Mouse (Mus musculus) cerebellum, adult 18-20 months (tissue): ENCODE measurements at regions not wholly inside any gene's neighbourhood (a gene's known extent, or its start where the extent isn't known, plus 50 kb on each side); places are given as distances from the start of the nearest gene placed in this dataset.

Experiments
- DNase-seq, 2 experiments: peaks; one replicate each; pipeline ENCODE4 v3.0.0; 2021

DNA sequence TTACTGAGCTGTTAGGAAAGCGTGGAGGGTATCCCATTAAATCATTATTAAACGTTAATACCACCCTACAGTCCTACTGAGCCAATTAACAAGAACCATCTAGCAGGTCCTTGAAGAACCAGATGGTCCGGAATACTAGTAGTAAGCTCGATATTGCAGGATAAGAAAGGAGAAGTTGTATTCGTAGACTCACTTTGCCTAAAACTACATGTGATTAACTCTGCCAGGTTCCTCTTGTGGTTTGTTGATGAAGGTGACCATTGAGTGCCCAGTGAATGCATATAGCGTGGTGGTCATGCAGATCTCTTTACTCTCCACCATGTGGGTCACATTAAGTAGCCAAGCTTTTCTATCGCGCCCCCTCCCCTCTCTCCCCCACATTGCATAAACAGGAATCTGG is 435.0 kb downstream of the Adgrl2 start:
- DNase-seq: no peak

DNA sequence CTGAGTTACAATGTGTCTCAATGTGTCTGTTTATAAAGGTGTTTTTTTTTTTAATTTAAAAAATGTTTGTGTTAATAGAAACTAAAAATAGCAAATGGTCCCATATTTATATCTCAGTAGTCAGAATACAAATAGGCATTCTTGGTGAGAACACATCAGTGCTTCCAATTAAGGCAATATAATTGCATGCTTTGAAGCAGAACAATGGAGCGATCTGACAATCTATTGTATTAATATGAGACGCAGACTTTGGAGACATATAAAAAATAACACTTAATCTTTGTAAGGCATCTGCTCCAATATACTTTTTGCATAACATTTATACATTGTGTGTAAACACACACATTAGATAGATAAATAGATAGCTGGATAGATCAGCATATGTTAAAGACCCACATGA is 439.6 kb downstream of the Adgrl2 start:
- no peak for DNase-seq

DNA sequence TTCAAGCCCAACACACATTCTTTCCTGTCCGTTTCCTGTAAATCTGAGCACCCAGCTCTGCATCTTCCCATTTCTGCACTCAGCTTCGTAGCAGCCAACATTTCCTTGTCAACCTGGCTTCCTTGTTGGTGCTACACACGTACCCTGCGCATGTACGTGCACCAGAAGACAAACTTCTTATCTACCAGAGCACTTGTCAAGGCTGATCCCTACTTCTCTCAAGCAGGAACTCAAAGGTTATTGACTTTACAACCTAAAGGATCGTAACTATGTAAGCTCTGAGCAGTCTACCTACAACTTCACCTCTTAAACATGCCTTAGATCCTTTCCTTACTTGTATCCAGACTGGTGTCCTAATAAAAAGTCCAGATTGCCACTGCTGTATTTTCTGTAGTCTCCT is 445.4 kb downstream of the Adgrl2 start:
- no peak for DNase-seq

DNA sequence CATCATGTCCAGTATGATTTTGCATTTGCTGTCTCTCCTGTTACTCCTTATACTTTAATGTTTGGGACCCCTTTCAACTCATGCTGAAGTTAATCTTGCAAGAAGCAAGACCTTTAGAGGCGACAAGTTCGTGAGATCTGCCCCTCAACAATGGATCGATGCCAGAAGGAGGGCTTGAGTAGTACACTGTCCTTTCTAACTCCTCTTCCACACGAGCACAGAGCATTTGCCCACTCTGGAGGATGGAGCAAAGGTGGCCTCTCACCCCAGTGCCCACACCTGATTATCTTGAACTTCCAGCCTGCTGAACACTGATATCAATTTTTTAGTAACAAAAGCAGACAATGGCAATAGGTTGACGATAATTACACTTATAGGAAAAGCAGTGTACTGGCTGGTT is 448.1 kb downstream of the Adgrl2 start:
- DNase-seq: no peak

DNA sequence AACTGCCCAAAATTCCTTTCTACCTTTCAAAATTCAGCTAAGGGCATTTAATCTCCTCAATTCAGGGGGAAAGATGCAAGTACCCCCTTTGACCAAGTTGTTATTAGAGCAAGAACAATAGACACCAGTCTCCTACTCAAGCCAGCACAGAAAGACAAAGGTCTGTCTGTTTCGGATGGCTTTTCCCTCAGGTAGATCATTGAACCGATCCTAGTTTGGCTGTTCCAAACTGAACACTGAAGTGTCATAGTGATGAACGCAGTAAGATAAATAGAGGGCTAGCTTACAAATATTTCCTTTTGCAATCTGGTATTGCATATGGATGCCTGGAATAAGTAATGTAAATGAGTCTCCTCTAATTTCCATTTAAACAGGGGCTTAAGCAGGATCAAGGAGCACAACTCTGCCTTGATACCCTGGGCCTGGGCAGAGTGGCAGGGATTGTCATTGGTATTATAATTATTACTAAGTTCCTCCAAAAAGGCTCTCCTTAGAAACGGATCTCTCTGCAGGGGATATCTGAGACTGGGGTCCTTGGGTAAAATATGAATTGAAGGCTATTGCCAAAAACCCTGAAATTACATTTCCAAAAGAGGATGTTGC is 452.6 kb downstream of the Adgrl2 start:
- no peak for DNase-seq

DNA sequence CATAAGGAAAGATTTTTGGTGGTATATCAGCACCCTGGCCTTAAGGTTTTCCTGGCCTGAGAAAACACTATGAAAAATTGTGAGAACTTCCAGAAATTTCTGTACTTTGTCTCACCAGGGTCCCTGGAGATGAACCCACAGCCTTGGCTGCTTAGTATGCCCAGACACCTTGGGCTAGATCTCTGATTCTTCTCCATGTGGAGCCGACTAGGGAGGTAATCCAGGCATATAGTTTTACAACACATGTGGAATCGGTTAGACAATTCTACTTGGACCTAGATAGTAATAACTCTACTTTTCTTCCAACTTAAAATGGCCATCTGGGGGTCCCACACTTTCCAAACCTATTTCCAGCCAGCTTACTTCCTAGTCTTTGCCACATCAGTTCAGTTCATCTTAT is 460.5 kb downstream of the Adgrl2 start:
- no peak for DNase-seq

DNA sequence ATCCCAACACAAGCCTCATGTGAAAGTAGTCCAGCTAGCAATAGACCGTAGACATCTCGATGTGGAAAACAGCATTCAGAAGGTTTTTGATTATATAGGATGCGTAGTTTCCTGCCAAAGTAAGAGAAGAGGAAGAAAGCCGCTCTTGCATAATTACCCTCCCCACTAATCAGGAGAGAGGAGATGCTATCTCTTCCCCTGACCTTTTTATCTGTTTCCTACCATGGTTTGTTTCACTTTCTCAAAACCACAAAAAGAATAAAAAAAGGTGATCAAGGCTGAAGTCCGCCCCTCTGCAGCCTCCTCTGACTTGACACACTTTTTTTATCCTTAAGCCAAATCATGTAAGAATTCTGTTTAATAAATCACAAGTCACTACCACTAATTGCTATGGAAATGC is 480.0 kb downstream of the Adgrl2 start:
- DNase-seq: no peak

DNA sequence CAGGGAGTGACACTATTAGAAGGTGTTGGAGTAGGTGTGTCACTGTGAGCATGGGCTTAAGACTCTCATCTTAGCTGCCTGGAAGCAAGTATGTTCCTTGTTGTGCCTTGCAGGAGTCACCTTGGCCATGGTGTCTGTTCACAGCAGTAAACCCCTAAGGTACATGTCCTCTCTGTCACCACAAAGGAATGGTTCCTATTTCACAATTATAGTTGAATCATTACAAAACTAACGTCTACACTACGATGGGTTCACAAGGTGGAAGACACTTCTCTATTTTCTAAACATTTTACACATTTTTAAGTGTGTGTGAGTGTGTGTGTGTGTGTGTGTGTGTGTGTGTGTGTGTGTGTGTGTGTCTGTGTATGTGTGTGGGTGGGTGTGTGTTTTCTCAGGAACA is 485.4 kb downstream of the Adgrl2 start:
- no peak for DNase-seq

DNA sequence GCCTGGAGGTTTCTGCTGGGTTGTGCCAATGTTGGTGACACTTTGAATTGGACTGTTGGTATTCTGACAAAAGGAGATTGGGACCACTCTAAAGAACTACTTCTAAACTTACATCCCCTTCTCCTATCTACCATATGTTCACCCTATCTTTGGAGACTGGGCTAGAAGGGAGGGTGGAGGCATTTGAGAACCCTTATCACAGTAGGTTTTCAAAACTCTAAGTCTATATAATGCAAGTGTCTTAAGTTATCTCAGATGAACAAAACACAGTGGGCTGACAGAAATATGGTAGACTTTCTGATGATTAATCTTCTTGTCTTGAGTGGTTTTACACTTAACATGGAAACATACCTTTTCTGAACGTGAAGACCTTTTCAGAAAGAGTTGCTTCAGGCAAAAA is 486.9 kb downstream of the Adgrl2 start:
- no peak for DNase-seq

DNA sequence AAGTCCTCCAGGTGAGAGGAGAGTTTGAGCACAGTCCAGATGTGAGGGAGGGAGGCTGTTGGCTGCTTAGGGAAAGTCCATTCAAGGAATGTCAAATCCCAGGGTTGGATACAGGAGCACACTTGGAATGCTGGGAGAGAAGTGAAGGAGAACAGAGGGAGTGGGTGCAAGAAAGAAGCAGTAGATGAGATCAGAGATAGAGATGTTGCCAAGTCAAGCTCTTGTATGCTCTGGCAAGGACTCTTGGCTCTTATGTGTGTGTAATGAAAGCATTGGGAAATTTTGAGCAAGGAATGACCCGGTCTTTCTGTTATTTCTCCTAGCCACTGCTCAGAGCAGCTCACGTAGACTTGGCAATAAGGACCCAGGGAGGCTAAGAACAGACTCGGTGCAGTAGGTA is 488.6 kb downstream of the Adgrl2 start:
- DNase-seq: no peak

DNA sequence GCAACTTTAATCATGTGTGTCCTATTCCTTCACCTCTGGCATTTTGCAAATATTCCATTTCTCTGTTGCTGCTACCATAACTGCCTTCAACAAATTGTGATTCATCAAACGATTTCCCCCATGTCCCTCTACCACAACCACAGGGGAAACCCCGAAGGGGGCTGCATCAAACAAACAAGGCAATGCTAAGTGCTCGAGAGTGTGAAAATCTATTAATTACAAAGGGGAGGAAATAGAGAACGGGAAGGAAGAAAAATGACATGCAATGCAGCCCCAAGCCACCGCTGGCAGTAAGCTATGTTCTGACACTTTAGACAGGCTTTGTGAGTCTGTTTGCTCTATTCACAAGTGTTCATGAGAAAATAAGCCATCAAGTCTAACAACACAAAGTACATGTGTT is 493.7 kb downstream of the Adgrl2 start:
- DNase-seq: no peak

DNA sequence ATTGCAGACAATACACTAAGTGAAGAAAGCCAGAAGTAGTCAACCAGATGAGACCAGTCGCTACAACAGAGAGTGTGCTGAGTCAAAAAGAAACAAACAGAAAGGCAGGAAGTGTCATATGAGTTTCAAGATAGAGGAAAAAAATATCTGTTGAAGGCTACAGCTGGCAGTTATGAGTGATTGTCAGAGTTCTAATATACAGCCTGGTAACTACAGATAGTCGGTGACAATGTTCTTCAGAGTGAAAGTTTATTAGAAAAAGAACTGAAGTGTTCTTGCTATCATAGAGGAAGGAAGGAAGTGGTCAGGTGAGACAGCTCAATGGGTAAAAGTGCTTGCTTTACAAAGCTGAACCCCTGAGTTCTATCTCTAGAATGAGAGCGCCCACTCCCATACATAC is 499.1 kb downstream of the Adgrl2 start:
- no peak for DNase-seq

DNA sequence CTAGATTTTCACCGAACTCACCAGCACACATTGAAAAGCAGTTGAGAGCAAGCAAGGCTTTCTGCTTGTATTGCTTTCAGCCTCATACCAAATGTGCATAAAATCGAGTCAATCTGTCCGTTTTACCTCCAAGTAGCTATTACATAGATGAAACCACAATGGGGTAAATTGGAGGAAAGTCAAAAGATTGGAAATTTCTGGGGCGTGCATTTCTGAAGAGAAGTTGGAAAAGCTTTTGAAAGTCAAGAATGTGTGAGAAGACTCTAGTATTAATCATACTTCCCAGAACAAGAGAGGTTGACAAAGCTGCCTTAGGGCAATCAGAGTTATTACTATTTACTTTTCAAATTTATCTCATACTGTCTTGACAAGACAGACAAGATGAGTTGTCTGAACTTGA is 501.2 kb downstream of the Adgrl2 start:
- no peak for DNase-seq

DNA sequence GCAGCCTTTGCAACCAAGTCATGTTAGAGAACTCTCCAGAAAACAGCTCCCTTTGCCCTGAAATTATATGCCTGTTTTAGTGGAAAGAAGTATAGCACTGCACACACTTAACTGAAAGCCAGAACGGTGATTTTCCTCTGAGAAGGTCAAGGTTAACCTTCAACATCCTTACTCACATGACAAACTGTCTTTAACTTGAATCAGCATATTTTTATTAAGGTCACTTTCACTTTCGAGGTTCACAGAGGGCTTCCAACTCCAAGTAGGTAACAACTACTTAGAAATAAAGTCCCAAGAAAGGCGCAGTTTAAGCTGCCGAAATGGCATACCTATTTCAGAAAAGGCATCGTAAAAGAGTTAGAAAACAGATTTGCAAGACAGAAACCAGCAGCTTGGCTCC is 502.4 kb downstream of the Adgrl2 start:
- DNase-seq: no peak

DNA sequence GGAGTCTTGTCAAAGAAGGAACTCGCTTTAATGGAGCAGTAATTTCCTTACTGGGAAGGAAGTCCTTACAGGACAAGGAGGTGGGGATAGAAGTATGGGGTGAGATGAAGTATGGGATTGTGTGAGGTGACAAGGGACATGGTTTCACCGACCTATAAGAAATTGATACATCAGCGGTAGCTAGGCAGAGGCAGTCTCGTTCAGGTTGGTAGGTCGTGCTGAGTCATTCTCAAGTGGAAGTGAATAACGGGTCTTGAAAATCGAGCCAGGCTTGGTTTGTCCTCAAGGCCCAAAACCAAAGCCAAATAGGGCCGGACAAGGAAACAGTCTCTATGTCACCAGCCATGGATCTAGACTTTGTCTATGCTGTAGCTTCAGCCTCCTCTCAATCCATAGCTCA is 514.5 kb downstream of the Adgrl2 start:
- no peak for DNase-seq

DNA sequence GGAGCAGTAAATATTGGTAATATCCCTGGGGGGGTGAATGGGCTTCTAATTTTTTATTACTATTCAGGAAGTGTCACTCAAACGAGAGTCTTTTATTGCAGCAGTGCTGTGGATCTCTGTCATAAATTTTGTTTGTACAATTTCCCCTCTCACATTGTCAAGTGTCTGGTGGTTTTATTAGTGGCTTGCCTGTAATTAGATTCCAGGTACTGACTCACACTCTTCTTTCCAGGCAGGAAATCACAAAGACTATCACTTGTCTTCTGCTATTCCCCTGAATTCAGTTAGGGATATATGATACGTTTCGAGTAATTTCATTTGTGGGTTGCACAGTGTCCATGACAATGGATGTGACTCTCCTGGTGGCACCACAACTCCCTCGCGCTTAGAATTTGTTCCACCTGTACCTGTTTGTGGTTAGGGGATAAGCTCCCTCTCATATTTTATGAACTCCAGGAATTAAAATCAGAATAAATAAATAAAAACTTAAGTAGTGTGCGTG is 517.4 kb downstream of the Adgrl2 start:
- no peak for DNase-seq

DNA sequence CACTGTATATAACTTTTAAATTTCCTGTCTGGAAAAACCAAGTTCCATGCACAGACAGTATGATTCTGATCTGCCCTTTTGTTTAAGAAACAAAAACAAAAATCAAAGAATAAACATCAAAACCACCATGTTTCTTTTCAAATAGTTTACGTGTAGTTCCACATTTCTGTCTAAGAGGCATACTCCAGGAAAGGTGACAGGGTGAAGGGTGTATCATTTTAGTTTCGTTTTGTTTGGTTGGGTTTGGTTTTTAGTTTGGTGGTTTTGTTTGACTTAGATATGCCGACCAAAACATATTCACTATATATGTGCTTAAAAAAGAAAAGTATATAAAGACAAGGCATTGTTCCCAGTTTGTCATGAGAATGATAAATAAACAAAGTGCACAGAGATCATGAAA is 524.9 kb downstream of the Adgrl2 start:
- DNase-seq: no peak

DNA sequence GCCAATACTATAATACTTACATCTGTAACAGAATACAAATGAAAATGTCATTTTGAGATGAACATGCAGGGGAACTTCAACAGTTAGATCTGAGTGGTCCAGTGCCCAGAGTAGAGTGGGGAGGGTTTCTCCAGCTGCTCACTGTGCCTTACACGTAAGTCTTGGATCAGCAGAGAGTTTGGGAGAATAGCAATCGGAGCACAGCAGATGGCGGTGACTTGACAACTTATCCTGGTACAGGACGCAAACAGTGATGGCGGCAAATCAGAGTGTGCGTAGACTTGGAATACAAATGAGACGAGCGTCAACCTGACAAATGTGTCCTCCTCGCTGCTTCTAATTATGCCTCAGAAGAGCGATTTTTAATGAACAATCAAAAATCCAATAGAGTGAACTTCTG is 527.6 kb downstream of the Adgrl2 start:
- DNase-seq: no peak

DNA sequence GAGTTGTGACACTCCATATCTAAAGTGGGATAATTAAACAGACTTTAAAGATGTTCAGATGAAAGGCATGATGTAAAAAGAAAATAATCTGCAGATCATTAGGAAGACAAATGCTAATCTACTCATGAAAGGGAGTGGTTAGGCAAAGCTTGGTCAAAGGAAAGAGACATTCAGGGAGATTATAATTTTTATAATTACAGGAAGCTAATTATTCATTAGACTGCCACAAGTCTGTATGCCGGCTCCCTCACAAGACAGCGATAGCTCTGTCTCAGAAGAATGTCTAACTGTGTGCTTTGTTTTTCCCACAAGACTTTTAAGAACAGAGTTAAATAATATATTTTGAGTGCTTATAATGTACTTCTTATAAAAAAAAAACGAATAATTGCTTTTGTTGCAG is 541.5 kb downstream of the Adgrl2 start:
- no peak for DNase-seq

DNA sequence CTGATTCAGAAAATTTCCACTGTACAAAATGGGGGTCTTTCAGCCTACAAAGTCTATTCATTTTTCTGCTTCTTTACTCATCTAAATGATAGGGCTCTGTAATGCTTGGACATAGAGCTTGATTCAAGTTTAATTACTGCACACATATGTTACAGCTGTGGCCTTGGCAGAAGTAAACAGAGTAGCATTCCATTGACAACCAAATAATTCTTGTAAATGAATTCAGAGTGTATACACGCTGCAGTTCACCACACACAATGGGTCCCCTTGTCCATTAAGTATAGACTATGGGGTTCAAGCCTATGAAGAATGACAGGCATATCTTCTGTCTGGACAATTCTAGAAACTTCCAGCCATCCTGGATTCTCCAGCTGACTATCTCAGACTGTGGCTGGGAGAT is 541.9 kb downstream of the Adgrl2 start:
- no peak for DNase-seq

DNA sequence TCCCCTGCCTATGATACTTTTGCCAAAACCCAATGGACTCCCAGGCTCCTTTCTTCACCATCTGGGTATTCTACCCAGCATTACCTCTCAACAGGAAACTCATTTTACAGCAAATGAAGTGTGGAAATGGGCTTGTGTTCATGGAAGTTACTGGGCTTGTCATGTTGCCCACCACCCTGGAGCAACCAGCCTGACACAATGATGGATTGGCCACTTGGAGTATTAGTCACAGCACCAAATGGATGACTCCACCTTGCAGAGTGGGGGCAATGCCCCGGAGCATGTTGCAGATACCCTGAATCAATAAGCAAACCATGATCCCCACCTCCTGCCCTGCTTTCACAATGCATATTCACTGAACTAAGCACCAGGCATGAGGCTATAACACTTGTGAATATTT is 543.5 kb downstream of the Adgrl2 start:
- no peak for DNase-seq

DNA sequence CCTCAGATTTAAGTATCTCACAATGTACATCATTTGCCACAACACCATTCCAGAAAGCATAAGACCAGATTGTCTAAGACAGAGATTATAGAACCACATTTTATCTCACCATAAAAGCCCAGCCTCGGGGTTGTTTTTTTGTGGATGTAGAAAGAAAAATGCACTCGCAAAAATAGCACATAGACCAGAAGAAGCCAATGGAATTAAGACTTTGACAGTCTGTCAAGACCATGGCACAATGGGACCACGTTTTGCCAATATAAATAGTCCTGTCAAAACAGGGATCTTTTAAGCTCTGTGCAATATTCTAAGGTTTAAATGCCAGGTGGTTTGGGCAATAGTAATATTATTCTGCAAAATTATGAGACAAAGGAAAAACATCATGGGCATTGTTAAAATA is 547.3 kb downstream of the Adgrl2 start:
- DNase-seq: no peak

DNA sequence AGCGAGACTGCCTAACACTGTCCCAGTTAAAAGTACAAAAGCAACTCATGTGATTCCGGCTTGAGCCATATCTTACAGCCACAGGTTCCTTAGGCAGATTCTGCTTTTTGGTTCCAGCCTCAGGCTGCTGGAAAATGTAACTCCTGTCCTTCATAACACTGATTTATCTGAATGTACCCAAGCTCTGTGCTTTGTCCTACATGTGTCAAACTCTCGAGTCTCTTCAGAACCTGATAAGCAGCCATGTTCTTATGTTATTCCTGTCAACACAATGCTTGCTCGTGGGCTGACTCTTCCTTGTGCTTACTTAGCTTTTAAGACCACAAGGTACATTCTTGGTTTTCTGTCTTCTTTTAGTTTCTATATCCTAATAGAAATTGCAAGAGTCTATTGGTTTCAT is 556.3 kb downstream of the Adgrl2 start:
- no peak for DNase-seq

DNA sequence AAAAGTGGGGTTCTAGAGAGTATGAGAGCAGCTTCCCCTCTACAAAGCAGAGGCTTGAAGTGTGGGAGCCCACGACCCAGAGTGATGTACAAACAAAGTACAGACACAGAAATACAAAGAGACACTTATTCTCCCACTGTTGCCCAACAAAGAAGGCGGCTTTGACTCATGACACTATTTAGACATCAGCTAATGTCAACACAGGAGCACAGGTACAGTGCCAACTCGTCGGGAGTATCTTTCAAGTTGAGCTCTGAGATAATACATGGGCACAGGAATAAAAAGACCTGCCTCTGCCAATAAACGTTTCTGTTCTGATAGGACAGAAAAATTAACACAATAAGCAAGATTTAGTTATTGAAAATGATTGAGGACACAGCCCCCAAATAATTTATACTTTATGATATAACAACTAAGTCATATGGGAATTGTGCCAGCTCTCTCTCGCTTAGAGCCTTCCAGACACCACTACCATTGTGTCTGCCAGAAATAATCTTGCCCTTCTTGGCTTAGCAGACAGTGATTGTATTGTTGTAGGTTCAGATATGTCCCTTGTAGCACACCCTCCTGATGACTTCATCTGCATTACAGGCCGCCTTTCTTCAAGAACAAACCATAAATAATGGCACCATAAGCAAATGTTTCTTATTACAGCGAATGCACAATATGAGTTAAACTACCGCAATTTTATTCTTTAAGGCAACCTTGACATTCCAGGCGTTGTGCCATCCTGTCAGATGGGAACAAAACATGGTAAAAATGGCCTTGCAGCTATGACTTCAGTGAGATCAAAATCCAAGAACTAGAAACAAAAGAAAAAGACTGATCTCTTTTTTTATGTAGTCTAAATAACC is 561.1 kb downstream of the Adgrl2 start:
- DNase-seq: no peak

DNA sequence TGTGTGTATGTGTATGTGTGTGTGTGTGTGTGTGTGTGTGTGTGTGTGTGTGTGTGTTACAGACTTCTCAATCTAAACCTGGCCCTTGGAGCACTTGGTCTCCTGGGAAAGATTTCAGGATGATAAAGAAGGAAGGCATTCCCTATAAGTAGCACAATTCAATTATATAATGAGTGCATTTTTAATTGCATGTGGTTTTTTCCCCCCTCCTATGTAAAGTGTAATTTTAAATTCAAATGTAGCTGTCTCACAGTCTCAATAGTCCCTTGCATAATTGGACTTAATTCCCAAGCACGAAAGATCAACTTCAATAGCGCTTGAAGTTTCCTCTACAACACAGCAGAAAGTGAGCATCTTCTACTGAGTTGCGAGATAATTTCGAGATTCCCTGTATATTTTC is 566.3 kb downstream of the Adgrl2 start:
- no peak for DNase-seq
